Mouse (Mus musculus) layer of hippocampus, postnatal 10 days (tissue): ENCODE results near the gene Tns3. TPM values are rescaled to one million over a fixed set of nuclear protein-coding genes. Genes with fewer than 3 reads are reported as not detected.
"Not testable (repeated sequence)": the region's sequence is repeated elsewhere in the genome, so short reads cannot be mapped to it uniquely, and the experiment has no call there.

ENCODE experiments used
- DNase-seq, 2 experiments: peaks; one replicate each; pipeline ENCODE4 v3.0.0; 2021; ENCODE audit warnings: low spot score in 2 of 2
- total RNA-seq, 2 experiments: library from RNA; stranded (reverse); gene quantifications; 2 replicates each; pipeline ENCODE4 v1.2.3; 2021

Gene Tns3
- total RNA-seq, 2 experiments from 2014 or later, result 39.5 to 42.5 TPM

DNA sequence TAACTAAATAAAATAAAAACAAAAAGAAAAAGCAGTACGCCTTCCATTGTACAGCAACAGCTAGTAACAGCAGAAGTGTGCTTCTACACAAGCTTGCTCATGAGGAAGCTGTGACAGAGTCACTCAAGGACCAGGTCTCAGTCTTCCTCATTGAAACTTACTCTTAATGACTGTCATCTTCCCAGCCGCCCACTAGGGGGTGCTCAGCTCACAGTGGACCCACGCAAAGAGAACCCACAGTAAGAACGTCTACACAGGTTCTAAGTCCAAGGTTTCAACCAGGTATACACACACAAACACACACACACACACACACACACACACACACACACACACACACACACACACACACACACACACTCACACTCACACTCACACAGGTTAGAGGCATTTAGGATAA, 129.4 kb downstream of the Tns3 start:
- peak; percentile 74 to 86 for DNase-seq

GRCm38 (mm10) chr11:8532771-8533170, 131.6 kb downstream of the Tns3 start:
- DNase-seq, result not testable (repeated sequence)

DNA sequence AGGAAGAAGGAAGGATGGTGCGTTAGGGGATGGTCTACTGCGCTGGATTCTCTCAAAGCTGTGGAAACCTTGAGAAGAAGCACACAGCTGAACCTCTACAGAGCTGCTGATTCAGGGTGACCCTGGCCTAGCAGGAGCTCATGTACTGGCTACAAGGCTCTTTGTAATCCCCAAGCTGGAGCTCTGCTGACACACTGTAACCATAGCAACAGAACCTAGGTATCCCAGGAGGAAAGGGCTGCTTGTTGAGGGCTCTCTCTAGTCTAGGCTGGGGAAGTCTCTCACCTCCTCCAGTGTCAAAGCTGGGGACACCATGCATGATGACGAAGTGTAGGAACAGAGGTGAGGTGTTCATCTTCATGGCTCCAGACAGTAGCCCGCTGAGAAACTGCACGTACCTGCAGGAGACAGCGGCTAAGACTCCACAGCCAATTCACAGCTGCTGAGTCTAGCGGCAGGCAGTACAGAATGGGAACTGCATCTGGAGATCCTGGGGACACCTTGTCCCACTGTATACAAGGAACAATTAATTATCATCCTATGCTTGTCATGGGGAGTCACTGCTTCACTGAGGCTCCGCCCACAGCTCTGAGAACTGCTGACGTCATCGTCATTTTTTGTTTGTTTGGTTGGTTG, 132.1 kb downstream of the Tns3 start:
- DNase-seq, result no peak

DNA sequence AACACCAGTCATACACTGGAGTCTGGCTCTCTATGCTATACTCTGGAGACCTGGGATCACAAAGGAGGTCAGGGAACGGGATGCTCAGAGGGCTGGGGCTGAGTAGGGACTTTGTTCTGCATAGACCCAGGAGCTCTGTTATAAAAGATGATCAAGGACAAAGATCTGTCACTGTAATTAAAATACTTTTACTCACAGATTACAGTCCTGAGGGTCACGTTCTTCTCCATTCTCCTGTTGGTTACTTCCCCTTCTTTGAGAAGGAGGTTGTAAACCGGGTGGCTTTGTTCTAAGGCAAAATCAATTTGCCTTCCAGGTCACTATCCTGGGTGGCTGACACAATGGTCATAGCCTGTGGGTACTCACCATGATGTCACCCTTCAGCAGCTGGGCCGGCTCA, 133.8 kb downstream of the Tns3 start:
- DNase-seq, result no peak

GRCm38 (mm10) chr11:8530036-8530435, 134.3 kb downstream of the Tns3 start:
- DNase-seq, result no peak

DNA sequence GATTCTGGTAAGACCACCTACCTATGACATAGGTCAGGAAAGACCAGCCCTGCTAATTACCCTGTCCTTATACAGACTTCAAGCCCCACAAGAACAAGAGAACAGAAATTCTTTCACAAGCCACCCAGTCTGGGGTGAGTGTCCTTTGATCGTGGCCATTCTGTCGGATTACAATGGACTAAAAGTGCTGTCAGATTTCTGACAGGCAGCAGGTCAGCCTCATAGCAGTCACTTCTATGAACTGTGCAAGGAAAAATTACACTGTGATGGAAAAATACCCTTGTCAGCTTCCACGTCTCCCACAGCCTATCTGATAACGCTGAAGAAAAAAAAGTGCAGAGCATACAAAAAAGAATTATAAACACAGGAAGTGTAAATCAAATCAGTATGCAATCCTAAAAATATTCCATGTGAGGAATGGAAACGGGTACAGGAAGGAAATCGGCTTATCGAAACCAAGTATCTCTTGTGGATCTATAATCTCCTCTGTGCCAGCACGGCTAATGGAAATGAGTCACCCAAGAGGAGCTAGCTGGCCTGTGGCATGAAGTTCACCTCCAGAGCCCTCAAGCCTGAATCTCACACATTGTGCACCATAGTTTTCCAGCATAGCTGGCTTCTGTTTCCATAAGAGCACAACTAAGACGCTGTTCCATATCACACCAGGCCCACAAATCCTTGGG, 138.7 kb downstream of the Tns3 start:
- no peak for DNase-seq

DNA sequence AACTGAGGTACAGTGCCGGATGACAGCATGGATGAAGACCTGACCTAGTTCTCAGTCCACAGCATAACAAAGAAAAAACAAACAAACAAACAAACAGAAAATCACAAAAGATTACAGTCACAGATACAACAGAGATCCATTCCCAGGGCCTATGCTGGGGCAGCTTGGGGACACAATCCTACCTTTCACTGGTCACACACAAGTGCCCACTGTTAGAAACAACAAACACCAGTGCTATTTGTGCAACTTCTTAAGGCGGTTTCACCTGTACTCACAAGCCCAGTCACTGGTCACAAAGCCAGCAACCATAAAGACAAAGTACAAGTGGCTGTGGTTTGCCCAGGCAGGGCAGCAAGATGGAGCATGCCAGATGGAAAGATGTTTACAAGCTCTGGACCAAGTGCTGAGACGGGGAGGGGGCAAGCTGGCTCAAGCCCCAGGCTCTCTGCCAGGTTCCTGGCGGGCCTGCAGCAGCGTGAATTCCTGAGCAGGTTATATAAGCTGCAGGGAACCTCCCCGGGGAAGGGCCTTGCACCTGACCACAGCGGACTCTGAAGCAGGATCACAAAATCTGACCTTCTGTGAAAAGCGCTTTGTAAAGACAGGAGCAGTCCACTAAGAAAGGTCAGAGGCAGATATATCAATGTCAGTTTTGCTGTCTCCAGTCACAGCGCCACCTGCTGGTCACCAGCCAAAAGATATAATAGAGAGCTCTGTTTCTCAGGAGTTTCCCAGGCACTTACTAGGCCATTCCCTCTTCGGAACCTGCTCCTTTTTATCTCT, 140.8 kb downstream of the Tns3 start:
- peak; percentile 78 to 85 for DNase-seq

GRCm38 (mm10) chr11:8513359-8514253, 150.7 kb downstream of the Tns3 start:
- peak; percentile 46 to 71 for DNase-seq

DNA sequence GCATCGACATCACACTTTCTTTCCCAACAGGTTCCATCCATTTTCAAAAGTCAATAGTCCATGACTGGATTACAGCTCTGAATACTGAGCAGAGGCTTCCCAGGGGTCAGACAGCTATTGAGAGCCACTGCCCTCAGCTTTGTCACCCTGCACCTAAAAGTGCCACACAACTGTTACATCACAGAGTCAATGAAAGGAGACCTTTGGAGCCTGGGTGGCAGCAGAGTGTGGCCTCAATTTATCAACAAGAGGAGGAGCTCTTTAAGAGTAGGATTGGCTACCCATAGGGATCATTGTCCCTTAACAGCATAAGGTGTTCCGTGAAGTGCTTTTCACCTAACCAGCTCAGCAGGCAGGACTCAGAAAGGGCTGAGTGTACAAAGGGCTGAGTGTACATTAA, 154.0 kb downstream of the Tns3 start:
- no peak for DNase-seq

GRCm38 (mm10) chr11:8509614-8510013, 154.7 kb downstream of the Tns3 start:
- no peak for DNase-seq

DNA sequence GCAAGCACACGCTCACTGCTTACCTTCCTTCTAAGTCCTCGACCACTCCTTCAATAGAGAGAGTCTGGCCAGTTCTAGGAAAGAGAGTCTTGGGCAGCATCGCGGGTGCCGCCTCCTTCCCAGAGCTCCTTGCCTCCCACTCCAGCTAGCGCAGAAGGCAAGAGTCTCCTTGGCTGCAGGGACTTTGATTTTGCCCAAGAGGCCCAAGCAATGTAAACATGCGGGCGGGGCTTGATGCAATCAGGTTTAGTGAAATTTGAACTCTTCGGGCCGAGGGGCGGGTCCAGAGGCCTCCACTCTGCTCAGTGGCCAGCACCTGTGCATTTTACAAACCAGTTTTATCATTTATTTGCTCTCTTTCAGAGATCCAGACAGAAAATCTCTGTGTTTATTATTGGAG, 160.6 kb downstream of the Tns3 start:
- no peak for DNase-seq

- DNase-seq, result no peak
Measured at GRCm38 (mm10) chr11:8500855-8501254, 163.5 kb downstream of the Tns3 start.

DNA sequence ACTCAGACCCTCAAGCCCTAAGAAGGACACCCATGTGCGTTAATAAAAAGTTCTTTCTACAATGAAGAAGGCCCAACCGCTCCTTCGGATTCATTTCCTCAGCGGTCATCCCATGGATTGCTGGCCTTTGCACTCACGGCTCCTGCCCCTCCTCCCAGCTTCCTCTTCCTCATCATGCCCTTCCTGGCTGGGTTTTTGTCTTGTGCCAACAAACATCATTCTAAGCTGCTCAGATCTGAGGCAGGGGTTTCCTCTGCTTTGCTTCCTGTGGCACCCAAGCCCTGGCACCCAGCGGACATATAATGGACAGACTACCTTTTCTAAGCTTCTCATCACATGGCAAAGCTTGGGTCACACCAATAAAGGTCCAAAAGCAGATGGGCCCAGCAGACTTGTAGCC, 167.2 kb downstream of the Tns3 start:
- no peak for DNase-seq

DNA sequence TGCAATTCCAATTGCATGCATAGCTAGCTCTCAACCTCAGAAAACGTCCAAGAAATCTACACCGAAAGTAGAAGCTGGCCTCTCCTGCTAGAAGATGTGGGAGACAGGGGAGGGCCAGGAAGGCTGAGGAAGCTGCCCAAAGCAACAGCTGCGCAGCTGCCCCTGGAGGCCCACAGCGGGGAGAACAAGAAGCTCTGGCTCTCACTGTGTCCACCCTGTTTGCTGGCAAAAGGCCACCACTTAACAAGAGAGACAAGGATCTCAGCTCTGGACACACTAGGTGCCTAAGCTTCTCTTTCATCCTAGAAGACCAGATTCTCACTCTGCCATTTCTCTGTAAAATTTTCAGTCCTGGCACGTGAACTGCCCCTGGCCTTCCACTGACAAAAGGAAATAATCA, 167.6 kb downstream of the Tns3 start:
- DNase-seq, result peak; percentile 31 to 57

DNA sequence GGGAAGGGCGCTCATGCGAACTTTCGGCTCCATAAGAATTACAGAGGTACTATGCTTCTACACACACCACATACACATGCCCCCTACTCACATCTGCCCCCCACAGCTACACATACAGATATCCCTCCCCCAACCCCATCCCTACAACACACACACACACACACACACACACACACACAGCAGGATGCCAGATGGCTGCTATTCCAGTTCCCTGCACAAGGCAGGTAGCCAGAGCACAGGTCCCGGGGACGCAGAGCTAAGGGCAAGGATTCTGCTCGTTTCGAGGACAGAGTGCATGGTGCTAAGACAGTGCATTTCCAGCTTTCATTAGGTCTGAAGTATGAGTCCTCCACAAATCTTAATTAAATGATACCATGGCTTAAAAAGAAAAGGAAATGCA, 168.5 kb downstream of the Tns3 start:
- DNase-seq, result no peak

DNA sequence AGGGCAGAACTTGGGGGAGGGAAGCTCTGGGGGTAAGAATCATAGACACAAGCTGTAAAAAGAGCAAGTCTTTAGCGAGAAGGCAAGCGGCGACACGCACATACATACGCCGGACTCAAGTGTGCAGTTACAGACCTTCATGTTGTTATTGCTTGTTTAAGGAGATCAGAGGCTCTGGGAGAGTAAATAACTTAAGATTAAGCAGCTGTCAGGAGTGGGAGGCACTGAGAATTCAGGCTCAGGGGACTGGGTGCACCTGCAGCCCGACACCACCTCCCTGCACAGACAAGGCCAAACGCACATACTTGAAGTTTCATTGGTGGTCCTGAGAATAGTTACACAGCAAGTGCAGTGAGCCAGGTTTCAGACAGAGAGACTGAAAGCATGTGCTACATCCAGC, 169.3 kb downstream of the Tns3 start:
- DNase-seq, result no peak

GRCm38 (mm10) chr11:8493931-8494490, 170.3 kb downstream of the Tns3 start:
- no peak for DNase-seq

- DNase-seq, result peak in 1 of 2 experiments; percentile 36
Measured at GRCm38 (mm10) chr11:8492332-8492731, 172.0 kb downstream of the Tns3 start.

GRCm38 (mm10) chr11:8488248-8488647, 176.1 kb downstream of the Tns3 start:
- no peak for DNase-seq

DNA sequence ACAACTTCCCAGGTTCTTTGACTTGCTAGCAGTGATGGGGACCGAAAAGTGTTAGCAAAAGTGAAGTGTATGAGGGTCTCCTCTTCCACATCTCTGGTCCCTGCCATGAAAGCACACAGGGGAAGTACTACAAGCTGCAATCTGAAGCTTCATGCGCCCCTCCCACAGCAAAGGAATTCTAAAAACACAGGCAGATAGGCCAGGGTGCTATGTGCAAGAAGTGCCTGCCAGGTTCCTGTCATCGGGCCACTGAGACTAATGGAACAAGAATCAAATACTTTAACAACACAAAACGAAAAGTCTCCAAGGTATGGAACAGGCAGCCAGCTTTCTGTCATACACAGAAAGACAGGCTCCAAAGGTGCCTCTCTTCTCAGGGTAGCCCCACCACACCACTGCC, 177.8 kb downstream of the Tns3 start:
- DNase-seq, result no peak

DNA sequence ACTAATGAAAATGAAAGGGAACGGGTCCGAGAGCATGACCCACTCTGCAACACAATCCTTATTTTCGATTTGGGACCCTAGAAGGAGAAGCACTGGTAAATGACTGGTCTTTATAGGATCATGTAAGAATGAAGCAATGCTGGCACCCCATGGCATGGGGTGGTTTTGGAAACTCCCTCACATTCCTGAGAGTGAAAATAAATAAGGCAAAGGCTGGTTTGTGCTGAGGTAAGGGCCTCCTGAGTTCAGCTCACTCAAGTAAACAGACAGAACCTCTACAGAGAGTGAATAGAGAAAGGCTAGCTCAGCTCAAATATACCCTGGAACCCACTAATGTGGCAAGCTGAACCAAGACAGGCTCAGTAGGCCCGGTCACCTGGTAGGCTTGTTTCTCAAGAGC, 179.8 kb downstream of the Tns3 start:
- DNase-seq, result no peak
